Mouse (Mus musculus) heart, embryonic 11.5 days (tissue): Measurements from ENCODE around the gene Hoxd13. TPM values are rescaled to one million over a fixed set of nuclear protein-coding genes. Genes with fewer than 3 reads are reported as not detected.

Experiments used
- ATAC-seq: fragments of 200-750 bp; cut with Nextera tagmentation; replicated peaks from 2 replicates; pipeline ENCODE4 v1.8.0; 2017; ENCODE audit warnings: moderate library complexity; ENCODE audit not compliant: insufficient number of reproducible peaks, low FRiP score, low TSS enrichment
- H3K27ac ChIP-seq: fragments of 300-500 bp; sonication (generic); 2 replicates; pipeline ENCODE4 v1.5.1; 2014; ENCODE audit warnings: mild to moderate bottlenecking, low read depth, low read length
- H3K27me3 ChIP-seq: fragments of 300-500 bp; sonication (generic); 2 replicates; pipeline ENCODE4 v1.6.1; 2014; ENCODE audit warnings: mild to moderate bottlenecking, low read length, mixed read lengths; ENCODE audit not compliant: control insufficient read depth, insufficient read depth
- H3K36me3 ChIP-seq: fragments of 300-500 bp; sonication (generic); 2 replicates; pipeline ENCODE4 v1.6.1; 2014; ENCODE audit warnings: mild to moderate bottlenecking, low read length, moderate library complexity, mixed read lengths; ENCODE audit not compliant: control insufficient read depth, insufficient read depth
- H3K4me1 ChIP-seq: fragments of 300-500 bp; sonication (generic); 2 replicates; pipeline ENCODE4 v1.6.1; 2014; ENCODE audit warnings: low read length; ENCODE audit not compliant: control insufficient read depth, insufficient read depth
- H3K4me2 ChIP-seq: fragments of 300-500 bp; sonication (generic); 2 replicates; pipeline ENCODE4 v1.6.1; 2014; ENCODE audit warnings: mild to moderate bottlenecking, moderate library complexity
- H3K4me3 ChIP-seq: fragments of 300-500 bp; sonication (generic); 2 replicates; pipeline ENCODE4 v1.5.1; 2014; ENCODE audit warnings: low read depth, low read length
- H3K9ac ChIP-seq: fragments of 300-500 bp; sonication (generic); 2 replicates; pipeline ENCODE4 v1.6.1; 2014; ENCODE audit warnings: mild to moderate bottlenecking, low read depth, low read length, moderate library complexity
- H3K9me3 ChIP-seq: fragments of 300-500 bp; sonication (generic); replicated peaks from 2 replicates; pipeline ENCODE4 v1.6.1; 2016; ENCODE audit warnings: low read length; ENCODE audit not compliant: control insufficient read depth
- WGBS: fragments of 180-500 bp; shearing (Covaris S2); extraction: QIAGEN DNeasy Blood & Tissue Kit; methylation state at CpG from one replicate; pipeline ENCODE4 v1.1.7; 2014; ENCODE audit not compliant: insufficient replicate concordance; 5-methylcytosine and 5-hydroxymethylcytosine counted together
- polyA plus RNA-seq: library from polyadenylated mRNA; unstranded; fragments of >200 nt; fragmentation: Nextera tagmentation; extraction: Ambion mirVana; gene quantifications from 2 replicates; pipeline ENCODE4 v1.2.1, GENCODE M21; 2014

Gene Hoxd13
- polyA plus RNA-seq, 1 experiment from 2014 or later = not detected

DNA sequence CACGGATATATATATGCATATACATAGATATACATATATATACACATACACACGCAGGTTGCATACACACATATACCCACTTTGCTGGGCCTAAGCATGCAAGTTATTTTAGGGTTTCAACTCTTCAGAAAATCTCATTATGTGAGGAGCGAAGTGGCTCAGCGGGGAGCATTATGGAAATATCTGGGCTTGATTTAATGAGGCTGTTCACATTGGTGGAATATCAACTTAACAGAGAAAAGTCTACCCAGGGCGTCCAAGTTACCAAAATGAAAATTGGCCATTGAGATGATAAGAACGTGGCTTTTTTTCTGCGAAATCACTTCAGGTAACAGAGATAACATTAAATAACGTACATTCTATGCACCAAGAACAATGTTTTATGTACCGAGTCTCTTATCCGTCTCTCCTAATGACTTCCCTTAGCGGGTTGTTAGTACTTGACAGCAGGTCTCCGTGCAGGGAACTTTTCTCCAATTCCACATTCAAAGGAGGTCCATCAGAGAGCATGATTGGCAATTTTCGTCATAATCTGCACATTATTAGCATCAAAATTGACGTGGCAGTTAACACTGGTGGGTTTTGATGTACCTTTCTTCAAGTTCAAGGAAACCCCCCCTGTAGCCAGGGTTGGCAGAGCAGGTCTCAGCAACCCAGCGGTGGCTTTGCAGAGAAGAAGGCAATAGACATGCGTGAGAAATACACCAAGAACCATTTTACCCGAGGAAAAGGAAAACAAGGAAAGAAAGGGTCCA lies 14.2 kb upstream of the Hoxd13 start:
- Histone ChIP-seq H3K4me2 (no peak overlapping the region), H3K27ac (no peak overlapping the region), H3K4me1 (peaks cover 4% of the 10 kb centered on the region; the same call in 1 of the 2 replicates), H3K9me3 (no peaks in the 10 kb centered on the region), H3K36me3 (no peaks in the 10 kb centered on the region), H3K27me3 (peaks cover 85% of the 10 kb centered on the region), H3K9ac (no peak overlapping the region), H3K4me3 (no peak overlapping the region)
- WGBS = 10% methylated on average over 17 of the region's 17 CpGs
- no peak for ATAC-seq

GRCm38 (mm10) chr2:74654743-74655419 lies 13.2 kb upstream of the Hoxd13 start:
- Histone ChIP-seq H3K9ac (no peak overlapping the region), H3K4me1 (peaks cover 4% of the 10 kb centered on the region; the same call in 1 of the 2 replicates), H3K4me3 (no peak overlapping the region), H3K27me3 (peaks cover 86% of the 10 kb centered on the region), H3K9me3 (no peaks in the 10 kb centered on the region), H3K36me3 (no peaks in the 10 kb centered on the region), H3K27ac (no peak overlapping the region), H3K4me2 (no peak overlapping the region)
- WGBS = 6% methylated on average over 18 of the region's 20 CpGs
- ATAC-seq = no peak

GRCm38 (mm10) chr2:74655420-74655781 lies 12.7 kb upstream of the Hoxd13 start:
- WGBS = 1% methylated on average over 27 of the region's 47 CpGs
- ATAC-seq = no peak
- peak overlapping the region; percentile 46 for H3K4me3 ChIP-seq
- no peak overlapping the region for H3K9ac ChIP-seq
- peaks cover 4% of the 10 kb centered on the region; the same call in 1 of the 2 replicates for H3K4me1 ChIP-seq
- H3K36me3 ChIP-seq = no peaks in the 10 kb centered on the region
- H3K27ac ChIP-seq = no peak overlapping the region
- H3K9me3 ChIP-seq = no peaks in the 10 kb centered on the region
- peaks cover 86% of the 10 kb centered on the region for H3K27me3 ChIP-seq
- peak overlapping the region; percentile 63 for H3K4me2 ChIP-seq

DNA sequence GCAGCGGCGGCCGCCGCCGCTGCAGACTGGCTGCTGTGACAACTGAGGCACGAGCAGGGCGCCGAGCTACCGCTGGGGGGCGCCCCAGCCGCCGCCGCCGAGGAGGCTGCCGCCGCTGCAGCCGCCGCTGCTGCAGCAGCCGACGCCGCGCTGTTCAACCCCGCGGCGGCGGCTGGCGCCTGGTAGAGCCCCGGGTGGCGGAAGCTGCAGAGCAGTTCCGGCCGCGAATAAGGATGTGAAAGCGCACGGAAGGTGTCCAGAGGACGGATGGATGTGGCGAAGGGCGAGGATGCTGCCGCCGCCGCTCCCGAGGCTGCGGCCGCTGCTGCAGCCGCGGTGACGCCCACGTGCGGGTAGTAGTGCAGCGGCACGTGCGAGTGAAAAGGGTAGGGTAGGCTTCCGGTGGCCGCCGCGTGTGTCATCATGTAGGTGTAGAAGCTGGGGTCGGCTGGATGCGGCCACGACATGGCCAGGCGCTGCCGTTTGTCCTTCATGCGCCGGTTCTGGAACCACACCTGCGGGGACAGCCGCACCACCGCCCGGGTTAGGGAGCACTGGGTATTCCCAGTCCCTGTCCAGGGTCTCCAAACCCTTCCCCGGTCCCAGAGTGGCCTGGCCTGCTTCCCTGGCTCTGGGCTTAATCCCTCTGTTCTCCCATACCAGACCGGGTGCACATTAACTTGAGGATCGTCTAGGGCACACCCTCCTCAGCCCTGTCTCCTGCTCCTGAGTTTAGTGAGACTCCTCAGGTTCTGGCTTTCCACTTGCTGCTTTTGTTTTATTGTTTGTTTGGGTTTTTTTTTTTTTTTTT lies 12.1 kb upstream of the Hoxd13 start:
- no peak for ATAC-seq
- H3K9me3 ChIP-seq = no peaks in the 10 kb centered on the region
- peaks cover 4% of the 10 kb centered on the region; the same call in 1 of the 2 replicates for H3K4me1 ChIP-seq
- peak overlapping the region; percentile 63 for H3K4me2 ChIP-seq
- peaks cover 86% of the 10 kb centered on the region for H3K27me3 ChIP-seq
- no peaks in the 10 kb centered on the region for H3K36me3 ChIP-seq
- no peak overlapping the region for H3K27ac ChIP-seq
- no peak overlapping the region for H3K9ac ChIP-seq
- WGBS = under 1% methylated on average over 62 of the region's 69 CpGs
- H3K4me3 ChIP-seq = peak overlapping the region; percentile 46

- H3K27me3 ChIP-seq = peaks cover 87% of the 10 kb centered on the region
- H3K27ac ChIP-seq = no peak overlapping the region
- no peak overlapping the region for H3K4me3 ChIP-seq
Observed at GRCm38 (mm10) chr2:74656632-74657021, 11.5 kb upstream of the Hoxd13 start.

DNA sequence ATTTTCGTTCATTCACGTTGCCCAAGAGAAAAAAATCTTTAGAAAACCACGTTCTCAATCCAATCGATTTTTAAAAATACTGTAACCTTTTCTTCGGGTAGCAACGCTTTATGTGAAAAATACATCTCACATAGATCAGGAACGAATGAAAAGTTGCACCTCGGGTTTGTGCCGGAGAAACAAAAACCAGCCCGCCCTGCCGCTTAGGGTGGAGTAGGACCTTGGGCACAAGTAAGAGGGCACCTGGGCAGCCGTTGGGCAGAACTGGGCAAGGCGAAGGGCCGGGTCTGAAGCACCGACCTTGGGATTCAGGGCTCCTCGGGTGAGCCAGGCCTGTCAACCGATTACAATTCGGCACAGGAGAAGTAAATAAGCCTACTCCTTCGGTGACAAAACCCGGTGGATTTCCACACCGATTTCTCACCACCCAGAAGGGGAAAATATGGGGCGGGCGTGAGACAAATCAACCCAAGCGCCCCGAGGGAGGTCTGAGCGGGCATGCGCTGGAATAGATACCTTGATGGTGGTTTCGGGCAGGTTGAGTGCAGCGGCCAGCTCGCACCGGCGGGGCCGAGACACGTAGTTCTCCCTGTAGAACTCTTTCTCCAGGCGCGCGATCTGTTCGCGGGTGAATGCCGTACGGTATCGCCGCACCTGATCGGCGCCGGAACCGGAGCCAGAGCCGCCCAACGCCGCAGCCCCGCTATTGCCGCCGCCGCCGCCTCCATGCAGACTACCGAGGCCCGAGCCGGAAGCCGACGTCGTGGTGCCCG lies 10.7 kb upstream of the Hoxd13 start:
- Histone ChIP-seq H3K27me3 (peaks cover 87% of the 10 kb centered on the region), H3K9ac (no peak overlapping the region), H3K4me1 (peaks cover 4% of the 10 kb centered on the region; the same call in 1 of the 2 replicates), H3K27ac (no peak overlapping the region), H3K36me3 (no peaks in the 10 kb centered on the region), H3K9me3 (no peaks in the 10 kb centered on the region), H3K4me3 (peak overlapping the region; percentile 26; the same call in 1 of the 2 replicates), H3K4me2 (peak overlapping the region; percentile 37)
- no peak for ATAC-seq
- WGBS = 3% methylated on average over 62 of the region's 62 CpGs

More at GRCm38 (mm10) chr2:74656632-74657021, 11.5 kb upstream of the Hoxd13 start:
- no peak overlapping the region for H3K4me2 ChIP-seq
- 5% methylated on average over 4 of the region's 4 CpGs for WGBS
- H3K9ac ChIP-seq = no peak overlapping the region
- no peaks in the 10 kb centered on the region for H3K9me3 ChIP-seq
- ATAC-seq = no peak
- peaks cover 4% of the 10 kb centered on the region; the same call in 1 of the 2 replicates for H3K4me1 ChIP-seq
- H3K36me3 ChIP-seq = no peaks in the 10 kb centered on the region

DNA sequence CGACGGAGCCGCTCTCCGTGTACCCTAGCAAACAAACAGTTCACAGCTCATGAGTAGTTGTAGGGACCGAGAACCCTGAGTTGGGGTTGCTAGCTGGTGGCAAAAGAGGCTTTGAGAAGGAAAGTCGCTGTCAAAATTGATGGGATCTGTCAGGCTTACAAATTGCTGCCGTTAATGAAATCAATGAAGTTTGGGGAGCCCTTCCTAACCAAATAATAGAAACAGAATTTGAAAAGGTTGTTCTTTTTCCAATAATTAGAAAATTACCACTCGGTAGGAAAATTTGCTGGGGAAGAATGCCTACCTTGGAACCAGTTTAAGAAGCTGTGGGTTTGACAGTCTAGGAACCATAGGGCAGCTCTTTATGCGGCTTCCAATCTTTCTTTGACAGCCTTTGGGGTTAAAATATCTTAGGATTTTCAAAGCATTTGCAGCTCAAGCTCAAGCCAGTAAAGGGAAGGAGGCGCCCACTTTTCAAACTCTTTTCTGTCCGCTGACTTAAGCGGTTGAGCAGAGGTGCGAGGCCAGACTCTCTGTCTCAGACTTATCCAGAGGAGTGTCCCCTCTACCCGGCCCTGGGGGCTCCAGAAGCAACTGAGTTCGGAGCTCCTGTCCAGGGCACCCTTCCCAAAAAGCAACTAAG lies 10.0 kb upstream of the Hoxd13 start:
- WGBS = 2% methylated on average over 15 of the region's 15 CpGs
- no peak for ATAC-seq
- peak overlapping the region; percentile 37 for H3K4me2 ChIP-seq
- H3K9ac ChIP-seq = no peak overlapping the region
- peaks cover 4% of the 10 kb centered on the region; the same call in 1 of the 2 replicates for H3K4me1 ChIP-seq
- no peaks in the 10 kb centered on the region for H3K36me3 ChIP-seq
- peaks cover 91% of the 10 kb centered on the region for H3K27me3 ChIP-seq
- H3K4me3 ChIP-seq = peak overlapping the region; percentile 26; the same call in 1 of the 2 replicates
- no peak overlapping the region for H3K27ac ChIP-seq
- no peaks in the 10 kb centered on the region for H3K9me3 ChIP-seq
